Mouse (Mus musculus) liver, embryonic 16.5 days (tissue): ENCODE measurements around the gene Cers2. TPM values are rescaled to one million over a fixed set of nuclear protein-coding genes. Genes with fewer than 3 reads are reported as not detected.

Source experiments
- ATAC-seq: fragments of 200-750 bp; cut with Nextera tagmentation; 2 replicates; pipeline ENCODE4 v1.8.0; 2017; ENCODE audit warnings: low read depth, mild to moderate bottlenecking, moderate number of reproducible peaks, moderate library complexity
- H3K27ac ChIP-seq: fragments of 300-500 bp; sonication (generic); 2 replicates; pipeline ENCODE4 v1.5.1; 2014; ENCODE audit warnings: mild to moderate bottlenecking, low read length
- H3K27me3 ChIP-seq: fragments of 300-500 bp; sonication (generic); 2 replicates; pipeline ENCODE4 v1.6.1; 2014; ENCODE audit warnings: low read depth, low read length, mixed read lengths; ENCODE audit not compliant: control insufficient read depth, insufficient read depth
- H3K36me3 ChIP-seq: fragments of 300-500 bp; sonication (generic); 2 replicates; pipeline ENCODE4 v1.6.1; 2014; ENCODE audit warnings: mild to moderate bottlenecking; ENCODE audit not compliant: control insufficient read depth, insufficient read depth
- H3K4me1 ChIP-seq: fragments of 300-500 bp; sonication (generic); 2 replicates; pipeline ENCODE4 v1.6.1; 2014; ENCODE audit warnings: low read depth, low read length, mixed read lengths; ENCODE audit not compliant: control insufficient read depth
- H3K4me2 ChIP-seq: fragments of 300-500 bp; sonication (generic); 2 replicates; pipeline ENCODE4 v1.6.1; 2014; ENCODE audit warnings: low read depth, low read length, mixed read lengths
- H3K4me3 ChIP-seq: fragments of 300-500 bp; sonication (generic); 2 replicates; pipeline ENCODE4 v1.5.1; 2014; ENCODE audit warnings: low read depth, mild to moderate bottlenecking, low read length
- H3K9ac ChIP-seq: fragments of 300-500 bp; sonication (generic); 2 replicates; pipeline ENCODE4 v1.6.1; 2014; ENCODE audit warnings: low read depth, low read length
- H3K9me3 ChIP-seq: fragments of 300-500 bp; sonication (generic); replicated peaks from 2 replicates; pipeline ENCODE4 v1.6.1; 2016; ENCODE audit warnings: low read length; ENCODE audit not compliant: control insufficient read depth
- WGBS: fragments of 180-500 bp; shearing (Covaris S2); extraction: QIAGEN DNeasy Blood & Tissue Kit; methylation state at CpG from one replicate; pipeline ENCODE4 v1.1.7; 2014; ENCODE audit not compliant: insufficient replicate concordance; 5-methylcytosine and 5-hydroxymethylcytosine counted together
- polyA plus RNA-seq: library from polyadenylated mRNA; unstranded; fragments of >200 nt; fragmentation: Nextera tagmentation; extraction: Ambion mirVana; gene quantifications from 2 replicates; pipeline ENCODE4 v1.2.1, GENCODE M21; 2015

Cers2 gene
- polyA plus RNA-seq: 111 and 117 TPM in 2 replicates

DNA sequence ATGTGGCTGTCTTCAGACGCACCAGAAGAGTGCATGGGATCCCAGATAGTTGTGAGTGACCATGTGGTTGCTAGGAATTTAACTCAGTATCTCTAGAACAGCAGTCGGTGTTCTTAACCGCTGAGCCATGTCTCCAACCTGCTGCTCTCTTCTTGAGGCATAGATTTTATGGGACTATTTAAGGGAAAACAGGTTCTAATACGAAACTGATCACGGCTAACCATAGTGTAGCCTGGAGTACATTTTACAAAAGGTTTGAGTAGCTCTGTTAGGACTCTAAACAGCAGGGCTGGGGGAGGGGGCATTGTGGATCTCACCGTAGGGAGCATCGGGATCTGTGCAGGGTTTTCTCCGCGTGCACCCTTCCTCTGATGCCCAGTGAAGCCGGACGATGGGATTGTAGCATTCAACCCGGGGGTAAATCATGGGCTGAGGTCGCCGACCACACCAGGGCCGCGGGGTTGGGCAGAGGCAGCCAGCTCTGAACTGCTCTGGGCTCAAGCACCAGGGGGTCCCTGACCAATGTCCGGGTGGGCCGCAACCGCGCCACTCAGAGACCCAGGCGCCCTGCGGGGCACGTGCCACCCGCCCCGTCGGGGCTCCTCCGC lies at the start of gene Cers2:
TSS of gene Cers2 (plus strand) at position 306 of the 608 bp plus-strand sequence.
- WGBS: 2% methylated on average over 26 of the region's 27 CpGs
- Histone ChIP-seq H3K4me1 (peaks cover 74% of the 10 kb centered on the region), H3K27ac (peak within 1 kb of the TSS; percentile 91), H3K9ac (peak within 1 kb of the TSS; percentile 97), H3K27me3 (no peaks in the 10 kb centered on the region), H3K4me3 (peak within 1 kb of the TSS; percentile 90), H3K9me3 (no peaks in the 10 kb centered on the region), H3K36me3 (no peaks in the 10 kb centered on the region), H3K4me2 (peak within 1 kb of the TSS; percentile 97)
- no peak for ATAC-seq

GRCm38 (mm10) chr3:95266052-95266451 lies 48.5 kb upstream of the Cers2 start:
- no peak for ATAC-seq
- no peak overlapping the region for H3K27ac ChIP-seq
- no peak overlapping the region for H3K4me3 ChIP-seq
- H3K4me2 ChIP-seq: no peak overlapping the region
- no peaks in the 10 kb centered on the region for H3K27me3 ChIP-seq
- H3K9ac ChIP-seq: no peak overlapping the region
- peaks cover 8% of the 10 kb centered on the region for H3K36me3 ChIP-seq
- WGBS: 82% methylated on average over 3 of the region's 3 CpGs
- H3K4me1 ChIP-seq: peaks cover 10% of the 10 kb centered on the region
- H3K9me3 ChIP-seq: no peaks in the 10 kb centered on the region

- H3K4me3 ChIP-seq: no peak overlapping the region
- peak; percentile 58 for ATAC-seq
- peak overlapping the region; percentile 42; the same call in 1 of the 2 replicates for H3K27ac ChIP-seq
- no peak overlapping the region for H3K9ac ChIP-seq
- H3K4me2 ChIP-seq: no peak overlapping the region
- no peaks in the 10 kb centered on the region for H3K9me3 ChIP-seq
- no peaks in the 10 kb centered on the region for H3K27me3 ChIP-seq
- H3K36me3 ChIP-seq: peaks cover 8% of the 10 kb centered on the region
- peaks cover 10% of the 10 kb centered on the region for H3K4me1 ChIP-seq
Measured at GRCm38 (mm10) chr3:95267855-95268254, 46.7 kb upstream of the Cers2 start.

GRCm38 (mm10) chr3:95269789-95270188 lies 44.8 kb upstream of the Cers2 start:
- Histone ChIP-seq H3K4me2 (no peak overlapping the region), H3K36me3 (peaks cover 8% of the 10 kb centered on the region), H3K27me3 (no peaks in the 10 kb centered on the region), H3K27ac (no peak overlapping the region), H3K9ac (no peak overlapping the region), H3K9me3 (no peaks in the 10 kb centered on the region), H3K4me3 (no peak overlapping the region), H3K4me1 (peaks cover 3% of the 10 kb centered on the region; the same call in 1 of the 2 replicates)
- no peak for ATAC-seq
- 85% methylated on average over 5 of the region's 5 CpGs for WGBS

- Histone ChIP-seq H3K4me3 (no peak overlapping the region), H3K4me1 (peaks cover 13% of the 10 kb centered on the region), H3K9ac (no peak overlapping the region), H3K4me2 (no peak overlapping the region), H3K9me3 (no peaks in the 10 kb centered on the region), H3K27me3 (no peaks in the 10 kb centered on the region), H3K27ac (no peak overlapping the region), H3K36me3 (peaks cover 8% of the 10 kb centered on the region)
- no peak for ATAC-seq
- WGBS: 75% methylated on average over 12 of the region's 12 CpGs
Measured at GRCm38 (mm10) chr3:95270766-95271364, 43.7 kb upstream of the Cers2 start.

DNA sequence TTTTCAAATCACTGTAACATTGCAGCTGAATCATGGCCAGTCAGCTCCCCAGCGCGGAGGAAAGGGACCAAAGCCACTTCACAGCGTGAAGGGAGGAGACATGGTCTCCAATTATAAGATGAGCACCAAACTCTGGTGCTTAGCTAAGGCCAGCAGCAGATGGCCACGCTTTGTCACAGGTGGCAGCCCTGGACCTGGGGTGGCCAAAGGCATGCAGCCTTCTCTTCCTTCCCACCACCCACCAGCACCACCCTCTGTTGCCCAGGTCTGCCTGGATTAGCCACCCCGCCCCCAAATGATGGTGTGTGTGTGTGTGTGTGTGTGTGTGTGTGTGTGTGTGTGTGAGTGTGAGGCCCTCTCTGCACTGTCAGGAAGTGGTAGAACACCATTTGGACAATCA lies 41.1 kb upstream of the Cers2 start:
- Histone ChIP-seq H3K27ac (no peak overlapping the region), H3K36me3 (no peaks in the 10 kb centered on the region), H3K9me3 (no peaks in the 10 kb centered on the region), H3K4me2 (no peak overlapping the region), H3K27me3 (no peaks in the 10 kb centered on the region), H3K4me3 (no peak overlapping the region), H3K4me1 (peaks cover 27% of the 10 kb centered on the region), H3K9ac (no peak overlapping the region)
- 82% methylated on average over 5 of the region's 5 CpGs for WGBS
- no peak for ATAC-seq

GRCm38 (mm10) chr3:95274453-95274852 lies 40.1 kb upstream of the Cers2 start:
- Histone ChIP-seq H3K9ac (no peak overlapping the region), H3K9me3 (no peaks in the 10 kb centered on the region), H3K36me3 (no peaks in the 10 kb centered on the region), H3K27ac (no peak overlapping the region), H3K4me2 (no peak overlapping the region), H3K27me3 (no peaks in the 10 kb centered on the region), H3K4me1 (peaks cover 35% of the 10 kb centered on the region), H3K4me3 (no peak overlapping the region)
- WGBS: 83% methylated on average over 4 of the region's 4 CpGs
- no peak for ATAC-seq

DNA sequence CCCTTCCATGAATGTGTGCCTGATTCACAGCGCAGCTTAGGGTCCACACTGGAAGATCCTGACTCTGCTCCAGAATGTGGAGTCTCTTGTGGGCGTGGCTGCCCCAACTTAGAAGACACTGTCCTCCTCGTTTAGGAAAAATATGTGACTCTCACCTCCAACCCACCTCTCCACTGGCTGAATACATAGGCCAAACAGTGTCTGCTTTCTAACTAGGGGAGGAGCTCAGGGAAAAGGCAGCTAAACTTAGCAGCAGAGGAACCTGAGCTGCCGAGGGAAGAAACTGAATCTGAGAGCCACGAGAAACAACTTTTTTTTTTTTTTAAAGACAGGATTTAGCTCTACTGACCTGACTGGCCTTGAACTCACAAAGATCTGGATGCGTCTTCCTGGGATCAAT lies 39.4 kb upstream of the Cers2 start:
- no peak for ATAC-seq
- H3K36me3 ChIP-seq: no peaks in the 10 kb centered on the region
- H3K4me3 ChIP-seq: no peak overlapping the region
- H3K9ac ChIP-seq: no peak overlapping the region
- peaks cover 40% of the 10 kb centered on the region for H3K4me1 ChIP-seq
- 51% methylated on average over 6 of the region's 6 CpGs for WGBS
- no peaks in the 10 kb centered on the region for H3K27me3 ChIP-seq
- no peak overlapping the region for H3K4me2 ChIP-seq
- no peak overlapping the region for H3K27ac ChIP-seq
- H3K9me3 ChIP-seq: no peaks in the 10 kb centered on the region

DNA sequence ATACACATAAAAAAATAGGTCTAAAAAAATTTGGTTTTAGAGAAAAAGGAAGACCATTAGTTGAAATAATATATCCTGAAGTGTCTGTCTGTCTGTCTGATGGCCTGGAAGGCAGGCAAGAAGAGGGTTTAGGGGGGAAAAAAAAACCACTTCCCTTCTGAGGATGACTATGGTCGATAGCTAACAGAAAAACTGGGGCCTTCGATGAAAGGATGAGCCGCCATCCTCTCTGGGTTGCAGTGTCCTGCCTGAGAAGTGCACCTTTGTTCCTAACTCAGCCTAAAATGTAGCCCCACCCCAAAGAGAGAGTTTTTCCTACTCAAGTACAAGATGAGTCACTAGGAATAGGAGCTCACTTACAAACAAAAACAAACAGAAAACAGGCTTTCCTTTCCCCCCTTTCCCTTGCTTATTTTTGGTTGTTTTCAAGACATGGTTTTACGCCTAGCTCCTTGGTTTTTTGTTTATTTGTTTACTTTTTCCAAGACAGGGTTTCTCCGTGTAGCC lies 38.1 kb upstream of the Cers2 start:
- no peak overlapping the region for H3K4me2 ChIP-seq
- H3K27ac ChIP-seq: peak overlapping the region; percentile 3
- H3K4me3 ChIP-seq: no peak overlapping the region
- no peaks in the 10 kb centered on the region for H3K27me3 ChIP-seq
- no peak for ATAC-seq
- H3K9me3 ChIP-seq: no peaks in the 10 kb centered on the region
- H3K9ac ChIP-seq: no peak overlapping the region
- no peaks in the 10 kb centered on the region for H3K36me3 ChIP-seq
- WGBS: 42% methylated on average over 5 of the region's 5 CpGs
- peaks cover 50% of the 10 kb centered on the region for H3K4me1 ChIP-seq
